Mouse (Mus musculus) spleen, adult 12 weeks (tissue): Measurements from ENCODE around the gene Pfas.
"Not testable (repeated sequence)": the region's sequence is repeated elsewhere in the genome, so short reads cannot be mapped to it uniquely, and the experiment has no call there.

Source experiments
- DNase-seq: peaks from one replicate; pipeline ENCODE4 v3.0.0; 2022; ENCODE audit warnings: low spot score

Pfas gene

DNA sequence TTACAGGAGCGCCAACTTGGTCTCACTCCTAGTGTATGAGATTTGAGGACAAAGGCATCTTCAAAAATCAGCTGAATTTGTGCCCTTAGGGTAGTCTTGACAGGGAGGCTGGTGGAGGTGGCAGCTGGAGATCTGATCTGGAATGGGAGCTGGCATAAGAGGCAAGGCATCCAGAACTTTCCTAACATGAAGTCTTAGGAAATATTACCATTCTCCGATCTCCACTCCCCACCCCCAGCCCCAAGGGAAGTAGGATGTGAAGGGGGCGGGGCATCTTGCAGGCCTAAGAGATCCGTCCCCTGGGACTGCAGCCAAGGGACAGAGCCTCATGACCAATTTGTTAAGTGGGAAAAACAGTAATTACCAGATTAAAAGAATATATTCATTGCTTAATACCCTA is 38.0 kb downstream of the Pfas start:
- no peak for DNase-seq

DNA sequence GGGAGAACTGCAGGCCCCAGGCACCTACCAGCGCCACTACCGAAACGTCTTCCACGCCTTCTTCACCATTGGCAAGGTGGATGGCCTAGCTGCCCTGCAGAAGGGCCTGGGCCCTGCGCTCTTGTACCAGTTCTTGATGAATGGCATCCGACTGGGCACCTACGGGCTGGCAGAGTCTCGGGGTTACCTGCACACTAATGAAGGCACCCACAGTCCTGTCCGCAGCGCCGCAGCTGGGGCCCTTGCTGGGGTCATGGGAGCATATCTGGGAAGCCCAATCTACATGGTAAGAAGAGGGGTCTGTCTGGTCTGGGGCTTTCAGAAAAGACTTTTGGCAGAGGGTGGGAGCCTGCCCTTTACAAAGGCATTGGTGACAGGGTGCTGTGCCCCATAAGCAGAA is 39.5 kb downstream of the Pfas start:
- DNase-seq: no peak

DNA sequence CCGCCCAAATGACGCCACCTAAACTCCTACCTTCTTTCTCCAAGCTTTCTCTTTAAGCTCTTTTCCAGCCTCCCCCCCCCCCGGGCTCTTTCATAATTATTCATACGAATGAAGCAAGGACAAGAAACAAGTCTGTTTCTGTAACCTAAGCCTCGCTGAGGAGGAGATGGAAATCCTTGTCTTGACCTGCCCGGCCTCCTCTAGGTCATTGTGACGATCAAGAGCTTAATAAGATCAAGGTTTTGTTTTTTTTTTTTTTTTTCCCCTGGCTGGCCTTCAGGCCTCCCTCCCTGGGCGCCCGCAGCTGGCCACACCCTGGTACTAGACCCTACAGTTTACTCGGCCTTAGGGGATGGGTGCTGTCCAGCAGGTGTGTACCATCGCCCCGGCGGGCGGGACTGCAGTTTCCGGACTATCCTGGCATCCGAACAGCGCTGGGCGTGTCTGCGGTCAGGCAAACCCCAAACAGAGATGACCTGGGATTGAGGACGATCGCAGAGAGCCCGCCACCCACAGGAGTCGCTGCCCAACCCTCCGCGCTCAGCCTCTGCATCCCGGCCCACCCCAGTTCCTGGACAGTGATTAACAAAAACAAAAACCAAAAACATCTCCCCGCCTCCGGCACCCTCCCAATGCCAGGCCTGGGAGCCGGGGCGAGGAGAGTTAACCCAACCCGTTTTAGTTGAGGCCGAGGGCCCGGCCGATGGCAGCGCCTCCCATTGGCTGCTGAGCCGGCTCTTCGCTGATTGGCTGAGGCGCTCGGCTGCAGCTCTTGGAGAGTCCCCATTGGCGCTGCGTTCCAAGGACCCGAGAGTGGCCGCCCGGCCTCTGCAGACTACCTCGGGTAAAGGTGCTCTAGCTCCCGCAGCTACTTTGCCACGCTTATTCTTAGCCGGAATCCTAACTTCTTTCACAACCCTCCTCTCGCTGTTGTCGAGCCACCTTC is 40.6 kb downstream of the Pfas start, which contains the start of gene Slc25a35:
TSS of gene Slc25a35 (plus strand) at position 795 of the 946 bp plus-strand sequence.
- peak; percentile 85 for DNase-seq

DNA sequence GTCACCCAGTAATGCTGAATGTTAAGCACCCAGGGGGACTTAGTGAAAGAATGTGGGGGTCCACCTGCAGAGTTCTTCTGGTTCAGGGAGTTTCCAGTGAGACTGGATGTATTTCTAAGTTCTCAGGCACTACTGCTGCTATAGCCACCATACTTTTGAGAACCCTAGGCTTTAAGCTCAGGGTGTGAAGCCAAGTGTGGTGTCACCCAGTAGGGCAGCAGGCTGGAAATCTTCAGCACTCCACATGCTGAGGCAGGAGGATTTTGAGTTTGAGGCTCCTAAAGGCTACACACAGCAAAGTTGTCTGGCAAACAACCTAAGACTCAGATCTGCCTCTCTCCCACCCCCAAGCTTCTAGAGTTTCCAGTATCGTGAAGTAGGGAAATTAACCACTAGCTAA is 41.7 kb downstream of the Pfas start:
- DNase-seq: no peak

DNA sequence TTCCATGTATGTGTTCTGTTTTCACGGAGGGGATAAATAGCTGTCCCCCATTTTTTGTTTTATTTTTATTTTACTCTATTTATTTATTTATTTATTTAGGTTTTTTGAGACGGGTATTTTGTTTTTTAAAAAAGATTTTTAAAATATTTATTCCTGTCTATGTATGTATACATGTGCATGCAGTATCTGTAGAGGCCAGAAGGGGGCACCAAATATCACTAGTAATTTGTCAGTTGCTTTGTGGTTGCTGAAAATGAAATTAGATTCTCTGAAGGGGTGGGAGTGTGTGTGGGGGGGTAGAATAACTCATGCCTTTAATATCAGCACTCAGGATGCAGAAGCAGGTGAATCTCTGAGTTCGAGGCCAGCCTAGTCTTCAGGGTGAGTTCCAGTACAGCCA is 42.4 kb downstream of the Pfas start:
- DNase-seq: peak; percentile 49

DNA sequence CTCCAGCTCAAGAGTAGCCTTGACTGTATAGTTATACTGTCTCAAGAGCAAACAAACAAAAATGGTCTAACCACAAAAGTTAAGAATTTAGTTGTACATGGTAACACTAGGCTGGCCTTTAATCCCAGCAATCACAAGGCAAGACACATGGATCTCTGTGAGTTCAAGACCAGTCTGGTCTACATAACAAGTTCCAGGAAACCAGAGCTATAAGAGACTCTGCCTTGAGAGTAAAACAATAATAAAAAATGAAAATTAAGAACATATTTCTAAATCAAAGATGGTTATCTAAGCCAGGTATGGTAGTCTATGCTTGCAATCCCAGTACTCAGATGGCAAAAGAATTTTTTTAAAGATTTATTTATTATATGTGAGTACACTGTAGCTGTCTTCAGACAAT is 43.2 kb downstream of the Pfas start:
- DNase-seq: no peak

DNA sequence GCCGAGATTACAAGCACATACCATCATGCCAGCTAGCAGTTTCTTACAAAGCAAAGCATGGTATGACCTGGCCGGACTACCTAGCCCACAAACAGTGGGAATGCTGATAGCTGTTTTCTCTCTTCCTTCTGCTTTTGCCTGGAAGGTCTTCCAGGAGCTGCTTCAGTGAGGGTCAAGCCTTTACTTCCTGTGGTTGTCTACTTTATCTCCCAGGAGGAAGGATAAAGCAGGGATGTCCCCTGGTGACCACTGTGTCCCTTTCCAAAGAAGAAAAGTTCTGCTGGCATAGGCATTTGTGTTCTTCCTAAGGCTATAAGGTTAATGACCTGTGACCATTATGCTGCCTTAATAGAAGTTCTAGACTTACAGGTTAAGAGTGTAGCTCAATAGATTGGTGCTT is 44.9 kb downstream of the Pfas start:
- no peak for DNase-seq

DNA sequence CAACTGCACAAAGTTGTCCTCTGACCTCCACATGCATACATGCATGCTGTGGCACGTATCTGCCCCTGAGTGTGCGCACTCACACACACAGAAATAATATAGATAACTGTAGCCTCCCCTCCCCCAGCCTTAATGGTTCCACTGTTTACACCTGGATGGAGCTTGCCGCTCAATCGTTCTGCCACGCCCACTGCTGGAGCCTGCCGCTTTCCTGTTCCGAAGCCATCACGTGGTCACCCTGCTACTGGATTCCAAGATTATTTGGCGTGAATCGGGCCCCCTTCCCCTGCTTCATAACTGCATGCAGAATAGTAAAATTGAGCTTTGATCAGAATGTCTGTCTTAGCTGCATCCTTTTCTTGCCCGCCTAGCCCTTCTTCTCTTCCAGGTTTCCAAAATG is 46.1 kb downstream of the Pfas start:
- DNase-seq: not testable (repeated sequence)

DNA sequence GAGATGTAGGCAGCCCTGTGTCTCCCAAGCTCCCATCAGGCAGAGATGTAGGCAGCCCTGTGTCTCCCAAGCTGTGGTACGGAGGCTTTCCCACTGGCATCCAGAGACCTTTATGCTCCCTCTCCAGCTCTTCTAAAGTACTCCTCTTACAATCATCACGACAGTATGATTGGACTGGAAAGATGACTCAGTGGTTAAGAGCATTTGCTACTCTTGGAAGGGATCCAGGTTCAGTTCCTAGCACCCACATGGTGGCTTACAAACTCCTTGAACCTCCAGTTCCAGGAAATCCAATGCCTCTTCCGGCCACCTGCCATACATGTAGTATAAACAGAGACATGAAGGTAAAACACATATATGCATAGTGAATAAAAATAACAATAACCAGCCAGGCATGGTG is 46.7 kb downstream of the Pfas start:
- DNase-seq: no peak

DNA sequence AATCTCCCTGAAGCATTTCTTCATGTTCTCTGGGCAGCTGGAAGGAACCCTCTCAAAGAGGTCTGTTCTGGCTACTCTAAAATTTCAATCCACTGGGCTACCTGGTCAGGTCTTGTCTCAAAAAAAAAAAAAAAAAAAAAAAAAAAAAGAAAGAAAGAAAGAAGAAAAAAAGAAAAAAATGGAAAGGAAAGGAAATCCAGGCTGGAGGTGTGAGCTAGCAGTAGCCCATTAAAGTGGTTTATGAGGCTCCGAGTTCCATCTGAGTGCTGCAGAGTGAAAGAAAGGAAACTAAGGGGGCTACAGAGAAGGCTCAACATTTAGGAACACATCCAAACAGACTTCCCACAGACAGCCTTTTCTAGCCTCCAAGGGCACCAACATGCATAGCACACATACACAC is 50.3 kb downstream of the Pfas start:
- no peak for DNase-seq

DNA sequence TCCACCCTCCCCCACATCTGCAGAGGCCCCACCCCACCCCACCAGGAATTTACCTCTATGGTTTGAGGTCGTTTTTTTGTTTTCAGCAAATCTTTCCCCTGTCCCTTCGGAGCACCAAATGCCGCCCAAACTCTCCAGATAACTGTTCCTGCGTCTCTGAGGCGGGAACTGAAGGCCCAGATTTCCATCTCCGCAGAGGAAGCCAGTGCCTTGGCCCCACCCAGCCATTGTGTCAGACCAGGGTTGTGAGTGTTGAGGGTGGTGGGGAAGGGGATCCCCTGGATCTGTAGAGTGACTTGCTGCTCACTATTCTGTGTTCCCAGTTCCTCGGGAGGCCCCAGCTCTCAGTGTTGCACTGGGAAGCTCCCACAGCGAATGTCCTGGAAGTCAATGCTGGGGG is 51.0 kb downstream of the Pfas start, which contains the start of gene Arhgef15:
TSS of gene Arhgef15 (minus strand) at position 173 of the 400 bp plus-strand sequence.
- DNase-seq: no peak

DNA sequence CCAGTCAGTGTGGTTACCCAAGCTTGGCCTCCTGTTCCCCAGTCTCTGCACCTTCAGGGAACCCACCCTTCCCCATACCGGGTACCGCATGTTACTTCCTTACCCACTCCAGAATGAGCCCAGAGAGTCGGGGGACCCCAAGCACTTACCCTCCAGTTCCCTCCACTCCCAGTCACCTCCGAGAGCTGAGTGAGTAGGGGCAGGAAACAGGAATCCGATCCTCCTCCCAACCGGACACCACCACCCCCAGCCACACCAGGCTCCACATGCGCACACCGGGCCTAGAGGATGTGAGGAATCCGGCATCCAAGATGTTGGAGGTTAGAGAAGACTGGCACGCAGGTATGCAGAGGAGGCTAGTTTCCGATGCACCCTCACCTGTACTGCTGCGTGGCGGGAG is 51.6 kb downstream of the Pfas start:
- no peak for DNase-seq

DNA sequence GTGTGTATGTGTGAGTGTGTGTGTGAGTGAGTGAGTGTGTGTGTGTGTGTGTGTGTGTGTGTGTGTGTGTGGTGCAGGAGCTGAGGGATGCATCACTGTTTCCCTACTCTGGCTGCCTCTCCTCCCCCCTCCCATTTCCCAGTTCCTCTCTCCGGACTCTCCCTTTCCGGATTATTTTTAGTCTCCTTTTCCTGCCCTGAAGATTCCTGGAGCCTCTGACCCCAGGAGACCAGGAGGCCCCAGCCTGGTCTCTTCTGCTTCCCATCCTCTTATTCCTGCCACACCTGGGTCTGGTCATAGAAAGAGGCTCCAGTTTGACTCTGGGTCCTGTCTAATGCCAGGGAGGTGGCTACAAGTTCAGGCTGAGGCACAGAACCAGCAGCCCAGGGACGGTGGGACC is 52.2 kb downstream of the Pfas start:
- no peak for DNase-seq

DNA sequence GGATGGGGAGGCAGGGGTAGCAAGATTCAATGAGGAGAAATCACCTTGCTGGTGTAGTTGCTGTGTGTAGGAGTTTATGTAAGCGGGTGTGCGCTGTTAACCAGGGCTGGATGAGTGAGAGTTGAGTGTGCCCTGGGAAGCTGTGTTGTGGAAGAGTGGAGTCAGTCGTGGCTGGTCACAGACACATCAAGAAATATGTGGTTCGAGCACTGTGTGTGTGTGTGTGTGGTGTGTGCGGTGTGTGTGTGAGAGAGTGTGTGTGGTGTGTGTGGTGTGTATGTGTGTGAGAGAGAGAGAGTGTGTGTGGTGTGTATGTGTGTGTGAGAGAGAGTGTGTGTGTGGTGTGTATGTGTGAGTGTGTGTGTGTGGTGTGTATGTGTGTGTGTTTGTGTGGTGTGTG is 52.8 kb downstream of the Pfas start:
- DNase-seq: no peak

DNA sequence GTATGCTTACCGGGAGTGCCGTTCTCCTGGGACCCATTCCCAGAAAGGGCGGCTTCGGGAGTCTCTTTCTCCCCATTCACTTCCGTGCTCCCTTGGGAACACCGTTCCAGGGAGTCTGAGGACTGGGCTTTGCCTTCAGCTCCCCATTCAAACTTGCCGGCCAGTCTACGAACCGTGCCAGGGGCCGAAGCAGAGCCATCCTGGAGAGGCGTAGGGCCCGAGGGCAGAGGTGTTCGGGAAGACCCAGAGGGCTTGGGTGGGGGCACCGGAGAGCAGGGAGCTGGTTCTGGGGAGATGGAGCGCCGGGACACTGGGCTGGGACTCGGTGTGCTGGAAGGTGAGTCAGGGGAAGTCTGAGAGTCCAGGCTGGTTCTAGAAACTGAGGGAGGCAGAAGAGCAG is 53.9 kb downstream of the Pfas start:
- no peak for DNase-seq

DNA sequence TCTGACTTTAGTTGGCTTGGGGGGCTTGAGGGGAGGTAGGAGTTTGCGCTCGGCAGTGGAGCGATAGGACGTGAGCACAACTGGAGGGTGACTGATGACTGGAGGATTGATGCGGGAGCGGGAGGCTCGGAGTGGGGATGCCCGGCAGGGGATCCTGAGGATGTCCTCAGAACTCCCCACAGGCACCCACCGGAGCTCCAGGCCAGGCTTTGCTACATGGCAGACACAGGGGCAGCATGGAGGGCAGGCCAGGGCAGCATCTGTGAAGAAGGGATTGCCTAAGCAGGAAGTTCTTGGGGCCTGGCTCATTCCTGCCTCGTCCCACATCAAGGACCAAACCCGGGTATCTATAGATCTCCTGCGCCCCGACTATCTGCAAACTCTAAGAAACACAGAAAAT is 54.4 kb downstream of the Pfas start:
- no peak for DNase-seq

DNA sequence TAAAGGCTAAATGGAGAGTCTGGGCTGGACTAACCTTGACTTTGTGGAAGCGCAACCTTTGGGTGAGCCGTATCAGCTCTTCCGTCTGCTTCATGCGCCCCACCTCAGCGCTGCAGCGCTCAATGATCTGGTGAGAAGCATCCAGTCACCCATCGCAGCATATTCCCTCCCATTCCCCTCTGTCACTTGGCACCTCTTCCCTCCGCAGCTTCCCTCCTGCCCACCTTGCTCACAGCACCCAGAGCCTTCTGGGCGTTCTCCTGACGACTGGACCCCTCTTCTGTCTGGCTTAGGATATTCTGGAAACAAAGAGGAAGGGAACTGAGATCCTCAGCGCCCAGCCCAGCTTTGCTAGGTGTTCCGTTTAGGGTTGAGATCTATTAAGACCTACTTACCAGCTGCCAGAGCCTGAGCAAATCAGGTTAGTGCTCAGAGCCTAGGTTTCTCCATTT is 60.7 kb downstream of the Pfas start:
- no peak for DNase-seq

DNA sequence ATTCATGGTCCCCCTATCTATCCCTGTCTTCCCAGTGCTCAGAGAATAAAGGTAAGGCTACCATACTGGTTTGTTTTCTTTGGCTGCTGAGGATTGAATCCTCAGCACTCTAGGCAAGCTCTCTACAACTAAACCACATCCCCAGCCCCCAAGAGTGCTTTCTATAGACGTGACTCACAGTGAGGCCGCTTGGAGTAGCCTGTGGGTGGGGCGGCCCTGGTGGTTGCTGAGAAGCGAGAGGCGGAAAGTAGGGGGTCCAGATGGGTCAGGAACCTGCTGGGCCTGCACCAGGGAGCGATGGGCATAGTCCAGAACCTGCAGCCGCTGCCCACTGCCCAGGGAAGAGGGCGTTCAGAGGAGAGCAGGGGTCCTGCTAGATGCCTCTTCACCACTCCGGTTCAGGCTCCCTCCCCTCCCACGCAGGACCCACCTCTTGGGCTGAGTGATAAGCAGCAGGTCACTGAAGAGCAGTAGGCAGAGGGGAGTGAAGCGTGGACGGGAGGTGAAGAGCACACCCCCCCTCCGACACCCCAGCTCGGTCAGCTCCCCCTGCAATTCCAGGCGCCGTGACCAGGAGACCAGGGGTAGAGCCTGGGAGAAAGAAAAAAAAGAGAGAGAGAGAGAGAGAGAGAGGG is 61.3 kb downstream of the Pfas start:
- DNase-seq: no peak

DNA sequence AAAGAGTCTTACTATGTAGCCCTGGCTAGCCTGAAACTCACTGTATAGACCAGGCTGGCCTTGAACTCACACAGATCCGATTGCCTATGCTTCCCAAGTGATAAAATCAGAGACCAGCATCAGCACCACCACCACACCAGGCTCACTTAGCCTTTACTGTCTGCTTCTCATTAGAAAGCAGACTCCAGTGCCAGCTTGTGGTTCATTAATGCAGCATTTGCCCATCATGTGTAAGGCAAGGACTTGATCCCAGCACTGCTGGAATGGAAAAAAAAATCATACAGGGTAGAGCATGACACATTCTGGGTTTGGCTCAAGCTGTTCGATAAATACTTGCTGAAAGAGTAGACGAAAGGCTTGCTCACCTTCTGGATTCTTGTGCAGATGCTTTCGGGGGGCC is 62.3 kb downstream of the Pfas start:
- DNase-seq: no peak

DNA sequence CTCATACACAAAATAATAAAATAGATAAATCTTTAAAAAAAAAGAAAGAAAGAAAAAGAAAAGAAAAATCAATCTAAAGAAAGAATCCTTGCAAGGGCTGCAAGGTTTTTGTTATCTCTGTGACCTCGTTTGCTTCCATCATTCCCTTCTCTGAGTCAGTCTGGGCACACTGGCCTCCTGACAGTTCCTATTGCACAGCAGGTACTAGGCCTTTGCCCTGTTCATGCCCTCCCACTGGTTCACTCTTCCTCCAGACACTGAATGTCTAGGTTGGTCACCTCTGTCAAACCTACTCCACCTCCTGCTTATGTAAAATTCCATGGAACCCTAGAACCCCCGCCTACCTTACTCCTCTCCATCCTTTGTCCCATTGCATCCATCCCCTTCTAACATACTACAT is 63.0 kb downstream of the Pfas start:
- no peak for DNase-seq

DNA sequence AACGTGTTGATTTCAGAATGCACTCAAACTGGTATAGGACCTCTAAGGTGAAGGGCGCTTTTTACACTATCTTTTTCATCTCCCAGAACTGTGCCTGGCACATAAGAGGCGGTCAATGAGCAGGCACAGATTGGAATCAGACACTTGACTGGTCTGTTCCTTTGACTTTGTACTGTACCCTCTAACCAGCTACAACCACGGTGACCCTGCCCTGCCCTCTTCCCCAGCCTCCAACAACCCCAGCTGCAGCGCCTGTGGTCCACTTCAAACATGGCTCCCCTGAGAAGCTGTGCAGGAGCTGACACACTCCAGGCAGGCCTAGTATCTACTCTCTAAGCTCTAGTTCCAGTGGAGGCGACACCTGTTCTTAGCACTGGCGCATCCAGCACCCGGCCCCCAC is 65.5 kb downstream of the Pfas start:
- no peak for DNase-seq

DNA sequence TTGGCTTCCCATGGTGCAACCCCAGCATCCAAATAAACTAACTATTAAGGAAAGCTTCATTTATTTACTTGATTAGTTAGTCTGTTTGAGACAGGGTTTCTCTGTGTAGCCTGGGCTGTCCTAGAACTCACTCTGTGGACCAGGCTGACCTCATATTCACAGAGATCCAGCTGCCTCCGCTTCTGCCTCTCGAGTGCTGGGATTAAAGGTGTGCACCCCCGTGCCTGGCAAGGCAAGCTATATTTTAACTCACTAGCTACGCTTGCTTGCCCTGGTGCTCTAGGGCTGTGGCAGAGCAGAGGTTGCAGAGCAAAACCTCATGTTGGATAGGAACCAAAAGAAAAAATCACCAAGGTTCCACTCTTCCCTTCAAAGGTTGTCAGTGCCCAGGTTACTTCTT is 67.7 kb downstream of the Pfas start:
- DNase-seq: no peak
